Mouse (Mus musculus): ENCODE data around the gene AW209491.

Gene AW209491

DNA sequence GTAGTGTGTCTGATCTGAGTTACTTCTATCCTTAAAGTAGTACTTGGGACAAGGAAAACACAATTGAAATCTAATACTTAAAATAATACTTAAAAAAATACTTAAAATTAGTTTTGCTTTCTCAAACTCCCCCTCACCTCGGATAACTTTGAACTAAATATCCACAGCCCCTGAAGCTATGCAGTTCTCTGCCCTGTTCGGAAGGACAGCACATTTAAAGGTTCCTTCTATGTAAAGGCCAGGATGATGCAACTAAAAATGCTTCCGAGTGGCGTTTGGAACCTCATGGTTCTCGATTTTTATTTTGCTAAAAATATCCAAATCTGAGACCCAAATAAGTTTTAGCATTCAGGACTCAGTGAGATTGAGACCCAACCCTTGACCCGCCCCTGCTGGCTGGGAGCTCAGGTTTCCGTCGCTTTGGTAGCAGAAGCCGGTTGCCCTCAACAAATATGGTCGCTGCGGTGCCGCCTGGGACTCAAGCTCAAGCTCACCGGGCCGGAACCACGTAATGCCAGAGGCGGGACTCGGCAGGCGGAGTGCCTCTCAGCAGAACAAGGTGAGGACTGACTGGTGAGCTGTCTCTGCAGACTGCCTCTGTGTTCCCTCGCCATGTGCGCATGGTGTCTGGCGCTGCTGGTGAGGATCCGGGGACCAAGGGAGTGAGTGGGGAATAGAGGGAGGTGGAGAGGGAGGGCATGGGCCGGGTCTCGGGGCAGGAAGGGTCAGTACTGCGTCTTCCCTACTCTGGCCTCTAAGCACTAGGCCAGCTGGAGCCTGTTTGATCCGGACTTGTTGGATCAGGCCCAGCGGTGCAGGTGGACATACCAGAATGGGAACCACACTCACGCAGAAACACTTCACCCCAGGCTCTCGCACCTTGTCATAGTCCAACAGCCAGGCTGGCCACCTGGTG, at the start of gene AW209491:
Gene AW209491 (plus strand): TSS at position 429 of the 916 bp plus-strand sequence.
- peak; percentile 87 for DNase-seq (ENCODE audit: low spot score)

DNA sequence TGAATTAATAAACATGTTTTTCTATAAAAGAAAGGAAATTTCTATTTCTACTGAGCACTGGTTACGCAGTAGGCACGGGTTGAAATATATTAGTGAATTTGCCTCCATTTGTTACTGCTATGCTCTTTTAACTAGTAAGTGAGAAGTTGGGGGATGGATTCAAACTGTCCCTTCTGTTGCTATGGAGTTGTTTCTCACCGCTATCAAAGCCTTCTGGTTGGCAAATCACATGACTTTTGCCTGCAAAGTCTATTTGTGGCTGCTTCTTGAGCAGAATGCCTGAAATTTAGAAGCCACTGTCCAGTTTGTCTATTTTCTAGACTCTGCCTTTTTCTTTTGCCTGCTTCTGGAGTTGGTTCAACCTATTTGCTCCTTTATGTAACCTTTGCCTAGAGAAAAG, 49.6 kb upstream of the AW209491 start:
- no peak for DNase-seq (ENCODE audit: low spot score)

DNA sequence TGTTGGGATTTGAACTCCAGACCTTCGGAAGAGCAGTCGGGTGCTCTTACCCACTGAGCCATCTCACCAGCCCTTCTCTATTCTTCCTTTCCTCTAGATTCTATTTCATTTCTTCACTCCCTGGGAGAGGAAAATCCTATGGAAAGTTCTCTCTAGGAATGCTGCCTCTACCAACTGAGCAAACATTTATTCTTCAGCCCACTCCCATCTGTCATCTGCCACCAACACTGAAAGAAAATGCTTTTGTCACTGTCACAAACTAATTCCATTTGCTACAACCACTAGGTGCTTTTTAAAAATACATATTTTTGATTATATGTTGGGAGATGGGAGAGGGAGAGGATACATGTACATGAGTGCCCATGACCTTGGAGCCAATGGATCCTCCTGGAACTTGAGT, 27.2 kb upstream of the AW209491 start:
- no peak for DNase-seq (ENCODE audit: low spot score)

DNA sequence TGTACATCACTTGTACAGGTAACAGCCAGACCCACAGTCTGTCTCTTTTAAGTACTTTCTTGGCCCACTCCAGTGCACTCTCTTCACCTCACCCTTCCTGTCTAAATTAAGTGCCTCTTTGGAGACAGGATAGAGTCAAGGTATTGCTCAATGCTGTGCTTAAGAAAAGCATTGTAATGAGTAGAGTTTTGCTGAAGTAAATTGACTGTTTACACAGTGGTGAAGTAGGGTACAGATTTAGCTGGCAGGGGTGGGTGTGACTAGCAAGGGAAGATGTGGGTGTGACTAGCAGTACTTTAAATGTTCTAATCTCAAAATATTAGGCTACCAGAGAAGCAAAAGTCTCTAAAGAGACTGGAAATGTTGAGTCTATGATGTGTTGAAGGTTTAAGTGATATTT, 22.3 kb upstream of the AW209491 start:
- no peak for DNase-seq (ENCODE audit: low spot score)

DNA sequence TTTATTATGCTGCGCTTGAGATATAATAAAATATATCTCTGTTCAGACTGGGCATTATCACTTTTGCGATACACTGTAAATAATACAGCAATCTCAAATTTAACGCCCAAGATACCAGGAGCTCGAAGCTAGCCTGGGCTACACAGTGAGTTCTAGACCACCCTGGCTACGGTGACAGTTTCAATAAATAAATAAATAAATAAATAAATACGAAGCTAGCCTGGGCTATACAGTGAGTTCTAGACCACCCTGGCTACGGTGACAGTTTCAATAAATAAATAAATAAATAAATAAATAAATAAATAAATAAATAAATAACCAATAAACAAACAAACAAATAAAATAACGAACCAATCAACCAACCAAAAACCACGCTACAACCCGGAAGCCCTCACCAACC, 17.5 kb upstream of the AW209491 start:
- no peak for DNase-seq (ENCODE audit: low spot score)

DNA sequence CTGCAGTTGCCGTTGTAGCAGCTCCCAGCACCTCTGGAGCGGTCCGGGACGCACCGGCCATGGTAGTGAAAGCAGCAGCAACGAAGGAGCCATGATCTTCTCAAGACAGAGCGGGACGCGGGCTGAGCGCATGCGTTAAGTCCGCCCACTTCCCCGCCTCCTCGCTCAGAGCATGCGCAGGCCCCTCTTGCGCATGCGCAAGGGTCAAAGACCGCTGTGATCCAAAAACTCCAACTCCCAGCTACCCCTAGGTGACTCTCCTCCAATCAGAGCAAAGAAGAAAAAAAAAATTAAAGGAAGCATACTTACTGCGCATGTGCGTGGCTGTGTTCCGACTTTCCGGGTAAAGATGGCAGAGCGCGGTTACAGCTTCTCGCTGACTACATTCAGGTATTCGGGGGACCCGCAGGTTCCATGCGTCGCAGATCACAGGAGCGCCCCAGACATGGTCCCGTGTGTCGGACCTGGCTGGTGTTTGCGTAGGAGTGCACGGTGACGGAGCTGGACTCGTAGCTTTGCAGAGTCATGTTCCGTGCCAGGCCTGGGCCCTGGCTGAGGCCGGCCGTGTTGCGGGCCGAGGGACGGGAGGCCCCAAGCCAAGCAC, 16.9 kb upstream of the AW209491 start, which contains the start of the genes Mrpl32 and Psma2:
Gene Mrpl32 (minus strand): TSS at position 240 of the 604 bp plus-strand sequence.
Gene Psma2 (plus strand): TSS at position 315 of the 604 bp plus-strand sequence.
- DNase-seq (ENCODE audit: low spot score) = peak; percentile 92

DNA sequence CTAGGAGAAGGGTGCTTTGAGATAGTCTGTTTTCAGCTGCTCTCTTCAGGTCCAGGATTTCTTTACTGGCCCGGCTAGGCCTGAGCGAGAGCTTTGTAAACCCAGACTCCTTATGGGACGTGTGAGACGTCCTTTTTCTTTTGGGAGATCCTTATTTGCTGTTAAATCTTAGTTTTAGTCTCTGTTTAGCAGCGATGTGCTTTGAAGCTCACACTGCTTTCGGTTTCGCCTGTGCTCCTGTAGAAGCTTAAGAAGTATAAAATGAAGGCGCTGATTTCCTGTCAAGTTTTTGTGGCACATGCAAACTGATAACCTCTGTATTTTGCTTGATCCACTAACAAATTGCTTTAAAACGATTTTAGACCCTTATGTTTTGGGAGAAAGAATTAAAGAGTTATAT, 16.4 kb upstream of the AW209491 start:
- DNase-seq (ENCODE audit: low spot score) = no peak

DNA sequence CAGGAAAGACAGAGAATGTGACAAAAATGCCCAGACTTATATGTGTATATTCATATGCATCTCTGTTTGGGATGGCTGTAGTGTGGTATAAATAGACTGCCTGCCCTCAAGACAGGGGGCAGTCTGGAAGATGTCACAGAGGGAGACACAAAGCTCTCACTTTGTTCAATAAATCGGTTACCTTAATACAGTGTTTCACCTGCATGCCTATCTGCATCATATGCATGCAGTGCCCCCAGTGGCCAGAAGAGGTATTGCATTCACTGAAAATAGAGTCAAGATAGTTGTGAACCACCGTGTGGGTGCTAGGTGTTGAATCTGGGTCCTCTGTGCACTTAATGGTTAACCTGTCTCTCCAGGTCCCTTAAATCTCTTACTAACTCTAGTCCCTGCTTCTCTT, 11.2 kb upstream of the AW209491 start:
- DNase-seq (ENCODE audit: low spot score) = peak; percentile 5

DNA sequence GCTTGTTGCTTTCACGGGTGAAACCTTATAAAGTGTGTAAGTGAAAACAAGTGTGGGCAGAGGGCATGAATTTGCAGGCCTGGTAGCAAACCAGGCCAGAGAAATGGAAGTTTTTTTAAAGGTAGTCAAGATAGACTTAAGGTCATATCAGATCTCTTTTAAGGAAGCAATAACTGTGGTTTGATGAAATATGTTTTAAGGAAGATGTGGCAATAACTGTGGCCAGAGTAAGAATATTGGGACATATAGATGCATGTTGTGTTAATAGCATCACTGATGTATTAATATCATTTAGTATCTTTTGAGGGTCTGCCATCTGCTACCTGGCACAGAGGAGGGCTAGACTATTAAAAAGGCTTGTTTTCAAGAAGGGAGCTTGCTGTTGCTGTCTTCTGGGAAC, 10.0 kb downstream of the AW209491 start:
- no peak for DNase-seq (ENCODE audit: low spot score)

DNA sequence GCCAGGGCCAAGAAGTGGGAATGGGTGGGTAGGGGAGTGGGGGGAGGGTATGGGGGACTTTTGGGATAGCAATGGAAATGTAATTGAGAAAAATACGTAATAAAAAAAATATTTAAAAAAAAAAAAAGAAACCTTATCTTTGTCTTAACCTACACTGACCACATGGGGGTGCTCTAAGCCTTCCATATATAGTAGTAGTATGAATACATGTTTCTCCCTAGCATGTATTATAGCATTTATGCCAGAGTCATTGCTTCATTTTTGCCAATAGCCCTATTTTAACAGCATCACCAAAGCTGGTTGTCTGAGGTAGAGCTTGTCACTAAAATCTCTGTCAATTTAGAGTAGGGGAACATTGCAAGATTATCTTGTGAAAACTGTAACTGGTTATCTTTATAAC, 19.3 kb downstream of the AW209491 start:
- DNase-seq (ENCODE audit: low spot score) = no peak

DNA sequence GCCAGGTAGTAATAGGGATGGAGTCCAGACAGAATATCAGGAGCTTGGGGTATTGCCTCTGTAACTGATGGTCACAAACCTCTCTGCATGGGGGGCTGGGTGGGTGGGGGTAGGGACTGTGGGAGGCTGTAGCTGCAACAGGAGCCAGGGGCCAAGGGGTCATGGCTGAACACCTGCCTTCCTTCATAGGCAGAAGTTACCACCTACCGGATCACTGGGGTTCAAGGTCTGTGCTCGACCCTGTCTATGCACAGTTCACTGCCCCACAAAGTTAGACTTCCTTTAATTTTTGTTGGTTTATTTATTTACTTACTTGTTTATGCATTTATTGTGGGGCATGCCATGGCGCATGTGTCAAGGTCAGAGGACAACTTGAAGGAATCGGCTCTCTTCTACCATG, 37.2 kb downstream of the AW209491 start:
- no peak for DNase-seq (ENCODE audit: low spot score)

DNA sequence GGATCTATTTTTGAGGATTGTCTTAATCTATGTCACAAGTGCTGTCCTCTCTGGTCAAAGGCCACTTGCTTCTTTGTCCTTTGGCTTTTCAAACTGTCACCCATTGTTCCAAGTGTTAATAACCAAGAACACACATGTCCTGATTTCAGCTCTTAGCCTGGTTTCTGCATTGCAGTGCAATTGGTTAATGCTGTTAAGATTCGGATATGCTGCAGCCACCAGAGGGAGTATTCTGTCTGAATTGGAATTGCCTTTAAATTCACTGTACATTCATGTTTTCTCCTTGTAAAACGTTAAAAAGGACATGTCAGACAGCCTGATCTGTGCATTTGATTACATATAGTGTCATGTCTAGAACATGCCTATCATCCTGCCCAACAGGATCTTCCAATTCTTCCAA, 40.4 kb downstream of the AW209491 start:
- no peak for DNase-seq (ENCODE audit: low spot score)
